Mouse (Mus musculus) lung, embryonic 14.5 days (tissue): ENCODE results near the gene Eml4. TPM values are rescaled to one million over a fixed set of nuclear protein-coding genes. Genes with fewer than 3 reads are reported as not detected.

Source experiments
- ATAC-seq: fragments of 200-750 bp; cut with Nextera tagmentation; 2 replicates; pipeline ENCODE4 v1.8.0; 2017; ENCODE audit warnings: mild to moderate bottlenecking, moderate TSS enrichment, moderate library complexity; ENCODE audit not compliant: insufficient read depth
- DNase-seq: peaks from one replicate; pipeline ENCODE4 v3.0.0-alpha.2; 2015
- H3K27ac ChIP-seq: fragments of 300-500 bp; sonication (generic); 2 replicates; pipeline ENCODE4 v1.5.1; 2014; ENCODE audit warnings: low read depth, mild to moderate bottlenecking, moderate library complexity
- H3K27me3 ChIP-seq: fragments of 300-500 bp; sonication (generic); 2 replicates; pipeline ENCODE4 v1.6.1; 2014; ENCODE audit warnings: low read length, control low read depth; ENCODE audit not compliant: insufficient read depth
- H3K36me3 ChIP-seq: fragments of 300-500 bp; sonication (generic); 2 replicates; pipeline ENCODE4 v1.6.1; 2014; ENCODE audit warnings: control low read depth; ENCODE audit not compliant: insufficient read depth
- H3K4me1 ChIP-seq: fragments of 300-500 bp; sonication (generic); 2 replicates; pipeline ENCODE4 v1.6.1; 2014; ENCODE audit warnings: antibody characterized with exemption, control low read depth; ENCODE audit not compliant: insufficient read depth
- H3K4me2 ChIP-seq: fragments of 300-500 bp; sonication (generic); 2 replicates; pipeline ENCODE4 v1.6.1; 2014; ENCODE audit warnings: mild to moderate bottlenecking
- H3K4me3 ChIP-seq: fragments of 300-500 bp; sonication (generic); 2 replicates; pipeline ENCODE4 v1.5.1; 2014; ENCODE audit warnings: low read depth, low read length
- H3K9ac ChIP-seq: fragments of 300-500 bp; sonication (generic); 2 replicates; pipeline ENCODE4 v1.6.1; 2014
- H3K9me3 ChIP-seq: fragments of 300-500 bp; sonication (generic); 2 replicates; pipeline ENCODE4 v1.6.1; 2016; ENCODE audit warnings: low read depth, low read length, control low read depth
- CTCF ChIP-seq: IDR thresholded peaks from 2 replicates; pipeline ENCODE4 v1.5.1; 2016; ENCODE audit warnings: antibody characterized with exemption, low read depth
- WGBS: fragments of 180-500 bp; shearing (Covaris S2); extraction: QIAGEN DNeasy Blood & Tissue Kit; methylation state at CpG from one replicate; pipeline ENCODE4 v1.1.7; 2014; 5-methylcytosine and 5-hydroxymethylcytosine counted together
- polyA plus RNA-seq: library from polyadenylated mRNA; unstranded; fragments of >200 nt; fragmentation: Nextera tagmentation; extraction: Ambion mirVana; gene quantifications from 2 replicates; pipeline ENCODE4 v1.2.1, GENCODE M21; 2014

Gene Eml4
- polyA plus RNA-seq, 1 experiment from 2014 or later: 55.3 TPM

DNA sequence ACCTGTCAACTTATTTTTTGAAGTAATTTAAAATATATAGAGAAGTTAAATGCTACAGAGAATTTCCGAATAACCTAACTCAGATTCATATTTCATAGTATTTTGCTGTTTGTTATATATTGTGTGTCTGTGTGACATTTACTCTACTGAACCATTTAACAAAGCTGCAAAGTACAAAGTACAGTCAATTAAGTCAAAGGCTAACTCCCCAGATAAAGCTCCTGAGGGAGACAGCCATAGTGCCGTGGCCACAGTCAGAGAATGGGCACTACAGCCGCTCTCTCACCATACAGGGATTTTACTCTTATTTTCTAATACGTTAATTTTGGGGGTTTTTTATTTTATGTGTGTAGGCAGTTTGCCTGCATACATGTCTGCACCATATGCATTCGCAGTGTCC, 32.0 kb downstream of the Eml4 start:
- Histone ChIP-seq H3K4me1 (0 out of 2 replicates have a peak, but pooled peaks cover 2% of the 10 kb centered on the region), H3K4me3 (no peak overlapping the region), H3K9ac (no peak overlapping the region), H3K36me3 (no peaks in the 10 kb centered on the region), H3K27ac (no peak overlapping the region), H3K4me2 (no peak overlapping the region), H3K27me3 (no peaks in the 10 kb centered on the region), H3K9me3 (no peaks in the 10 kb centered on the region)
- no peak for DNase-seq
- ATAC-seq: no peak
- no peak for TF ChIP-seq CTCF
- 89% methylated on average over 5 of the region's 5 CpGs for WGBS

DNA sequence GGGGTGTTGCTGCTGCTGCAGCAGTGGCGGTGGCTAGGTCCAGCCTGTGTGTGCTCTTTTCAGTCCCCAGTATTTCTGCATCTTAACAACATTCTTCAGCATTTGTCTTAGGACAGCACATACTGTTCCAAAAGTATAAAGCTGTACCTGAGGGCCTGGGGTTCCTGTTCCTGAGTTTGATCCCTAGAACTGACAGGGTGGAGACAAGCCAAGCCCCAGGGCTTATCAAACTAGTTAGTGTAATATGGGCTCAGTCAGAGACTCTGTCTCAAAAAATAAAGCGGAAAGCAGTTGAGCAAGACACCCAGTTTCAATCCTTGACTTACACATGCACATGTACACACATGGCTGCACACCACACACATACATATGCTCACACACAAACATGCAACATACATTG, 34.2 kb downstream of the Eml4 start:
- no peak for TF ChIP-seq CTCF
- no peak overlapping the region for H3K4me3 ChIP-seq
- DNase-seq: no peak
- no peaks in the 10 kb centered on the region for H3K9me3 ChIP-seq
- H3K36me3 ChIP-seq: no peaks in the 10 kb centered on the region
- H3K27me3 ChIP-seq: no peaks in the 10 kb centered on the region
- no peak for ATAC-seq
- no peak overlapping the region for H3K4me2 ChIP-seq
- WGBS: 98% methylated on average over 2 of the region's 2 CpGs
- H3K9ac ChIP-seq: no peak overlapping the region
- no peak overlapping the region for H3K27ac ChIP-seq
- H3K4me1 ChIP-seq: no peaks in the 10 kb centered on the region

DNA sequence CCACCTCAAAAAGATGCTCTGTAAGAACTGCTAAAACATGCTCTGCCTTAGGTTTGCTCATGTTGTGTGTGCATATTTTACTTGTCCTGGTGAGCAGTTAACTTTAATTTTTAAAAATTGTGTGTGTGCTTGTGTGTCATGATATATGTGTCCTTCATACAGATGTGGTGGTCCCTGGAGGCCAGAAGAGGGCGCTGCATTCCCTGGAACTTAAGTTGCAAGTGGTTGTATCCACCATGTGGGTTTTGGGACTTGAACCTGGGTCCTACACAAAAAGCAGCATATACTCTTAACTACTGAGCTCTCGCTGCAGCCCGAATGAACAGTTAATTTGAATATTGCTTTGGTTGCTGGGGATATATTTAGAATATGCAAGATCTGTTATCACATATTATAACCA, 36.4 kb downstream of the Eml4 start:
- no peaks in the 10 kb centered on the region for H3K36me3 ChIP-seq
- WGBS: 80% methylated on average over 3 of the region's 3 CpGs
- DNase-seq (no peak), ATAC-seq (no peak)
- TF ChIP-seq CTCF: peak; percentile 19; the same call in 1 of the 2 replicates
- H3K9me3 ChIP-seq: no peaks in the 10 kb centered on the region
- H3K27ac ChIP-seq: no peak overlapping the region
- no peak overlapping the region for H3K4me3 ChIP-seq
- H3K9ac ChIP-seq: no peak overlapping the region
- H3K4me2 ChIP-seq: no peak overlapping the region
- no peaks in the 10 kb centered on the region for H3K27me3 ChIP-seq
- no peaks in the 10 kb centered on the region for H3K4me1 ChIP-seq

DNA sequence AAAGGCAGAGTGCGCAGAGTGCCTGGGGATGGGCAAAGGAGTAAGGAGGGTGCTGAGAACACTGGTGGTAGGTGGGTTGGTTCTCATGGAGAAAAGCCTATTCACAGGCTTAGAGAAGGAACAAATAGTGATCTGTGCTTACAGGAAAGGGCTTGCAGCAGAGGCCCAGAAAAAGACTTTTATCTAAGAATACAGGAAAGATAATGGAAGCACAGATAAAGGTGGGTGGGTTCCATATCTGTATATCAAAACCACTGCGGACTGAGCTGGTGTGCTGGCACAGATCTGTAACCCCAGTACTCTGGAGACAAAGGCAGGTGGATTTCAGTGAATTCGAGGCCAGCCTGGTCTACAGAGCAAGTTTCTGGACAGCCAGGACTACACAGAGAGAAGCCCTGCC, 43.3 kb downstream of the Eml4 start:
- no peak overlapping the region for H3K4me3 ChIP-seq
- no peak for DNase-seq
- TF ChIP-seq CTCF: no peak
- H3K4me2 ChIP-seq: no peak overlapping the region
- no peaks in the 10 kb centered on the region for H3K36me3 ChIP-seq
- H3K4me1 ChIP-seq: peaks cover 8% of the 10 kb centered on the region
- no peak for ATAC-seq
- H3K27me3 ChIP-seq: no peaks in the 10 kb centered on the region
- H3K27ac ChIP-seq: no peak overlapping the region
- WGBS: 85% methylated on average over 3 of the region's 3 CpGs
- H3K9ac ChIP-seq: no peak overlapping the region
- H3K9me3 ChIP-seq: no peaks in the 10 kb centered on the region

DNA sequence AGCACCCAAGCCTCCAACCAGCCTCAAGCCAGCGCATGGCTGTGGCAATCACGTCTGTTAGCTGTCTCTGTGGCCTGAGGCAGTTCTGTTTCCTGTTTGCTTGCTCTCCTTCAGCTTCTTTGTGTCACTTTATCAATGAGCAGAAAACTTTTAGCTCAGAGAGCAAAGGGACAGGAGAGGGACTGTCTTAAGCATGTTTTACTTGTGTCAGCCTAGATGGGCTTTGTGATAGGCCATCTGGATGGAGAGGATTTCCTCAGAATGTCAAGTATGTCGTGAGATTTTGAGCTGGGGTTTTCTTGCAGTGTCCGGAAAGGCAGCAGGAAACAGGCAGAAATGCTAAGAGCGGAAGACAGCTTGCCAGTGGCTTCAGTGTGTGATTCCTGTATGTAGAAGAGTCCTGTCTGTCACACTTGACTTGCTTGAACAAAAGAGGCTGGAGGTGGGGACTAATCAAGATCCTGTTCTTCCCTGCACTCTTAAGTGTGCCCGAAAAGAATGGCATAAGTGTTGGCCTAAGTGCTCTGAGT, 46.9 kb downstream of the Eml4 start:
- Histone ChIP-seq H3K36me3 (no peaks in the 10 kb centered on the region), H3K4me3 (no peak overlapping the region), H3K27me3 (no peaks in the 10 kb centered on the region), H3K27ac (peak overlapping the region; percentile 86), H3K4me2 (peak overlapping the region; percentile 31), H3K9me3 (no peaks in the 10 kb centered on the region), H3K9ac (0 out of 2 replicates have a peak overlapping the region, but pooled peaks have one; percentile 20), H3K4me1 (peaks cover 8% of the 10 kb centered on the region)
- ATAC-seq (peak; percentile 60; the same call in 1 of the 2 replicates), DNase-seq (peak; percentile 69)
- no peak for TF ChIP-seq CTCF
- WGBS: 29% methylated on average over 6 of the region's 6 CpGs

DNA sequence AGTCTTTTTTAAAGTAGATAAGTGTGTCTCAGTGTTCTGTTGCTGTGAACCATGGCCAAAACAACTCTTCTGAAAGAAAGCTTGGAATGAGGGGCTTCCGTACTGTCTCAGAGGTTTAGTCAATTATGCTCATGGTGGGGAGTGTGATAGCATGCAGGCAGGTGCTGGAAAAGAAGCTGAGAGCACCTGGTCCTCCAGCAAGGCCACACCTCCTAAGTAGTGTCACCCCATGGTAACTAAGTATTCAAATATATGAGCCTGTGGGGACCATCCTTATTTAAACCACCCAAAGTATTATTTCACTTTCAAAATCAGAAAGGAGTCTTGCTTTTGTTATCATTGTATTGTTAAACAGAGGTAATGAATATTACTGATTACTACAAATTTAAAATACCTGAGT, 48.0 kb downstream of the Eml4 start:
- Histone ChIP-seq H3K36me3 (peaks cover 7% of the 10 kb centered on the region), H3K27me3 (no peaks in the 10 kb centered on the region), H3K4me2 (no peak overlapping the region), H3K9ac (no peak overlapping the region), H3K9me3 (no peaks in the 10 kb centered on the region), H3K4me1 (peaks cover 8% of the 10 kb centered on the region), H3K27ac (no peak overlapping the region), H3K4me3 (no peak overlapping the region)
- ATAC-seq: no peak
- TF ChIP-seq CTCF: no peak
- DNase-seq: no peak
- 89% methylated on average over 1 of the region's 1 CpGs for WGBS

DNA sequence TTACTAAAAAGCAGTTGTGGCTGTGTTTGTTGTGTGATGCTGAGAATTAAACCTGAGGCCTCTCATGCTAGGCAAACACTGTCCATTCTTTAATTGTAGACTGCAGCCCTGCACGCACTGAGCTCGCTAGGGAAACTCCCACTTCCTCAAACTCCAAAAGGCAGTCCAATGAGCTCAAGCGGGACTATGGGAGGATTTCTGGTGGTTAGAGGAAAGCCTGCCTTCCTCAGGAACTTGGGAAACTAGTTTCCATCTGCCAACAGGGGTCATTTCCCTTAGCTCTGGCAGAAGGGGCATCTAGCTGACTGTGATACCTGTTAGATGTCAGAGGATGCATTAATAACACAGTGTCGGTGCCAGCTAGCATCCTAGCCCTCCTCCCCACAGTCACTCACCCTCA, 79.9 kb downstream of the Eml4 start:
- 79% methylated on average over 4 of the region's 4 CpGs for WGBS
- H3K27me3 ChIP-seq: no peaks in the 10 kb centered on the region
- H3K27ac ChIP-seq: no peak overlapping the region

More for the DNA sequence above, 79.9 kb downstream of the Eml4 start:
- Histone ChIP-seq H3K4me2 (no peak overlapping the region), H3K36me3 (peaks cover 48% of the 10 kb centered on the region), H3K9ac (no peak overlapping the region), H3K9me3 (no peaks in the 10 kb centered on the region), H3K4me3 (no peak overlapping the region), H3K4me1 (no peaks in the 10 kb centered on the region)
- no peak for ATAC-seq
- no peak for DNase-seq
- TF ChIP-seq CTCF: no peak
